Mouse (Mus musculus) embryo, embryonic 9.5 days (tissue): Measurements from ENCODE around the gene Aurkc.
"Not testable (repeated sequence)": the region's sequence is repeated elsewhere in the genome, so short reads cannot be mapped to it uniquely, and the experiment has no call there.

ENCODE experiments used
- DNase-seq: peaks from one replicate; pipeline ENCODE4 v3.0.0-alpha.2; 2017; ENCODE audit errors: extremely low spot score

Aurkc gene

GRCm38 (mm10) chr7:6995251-6995650 lies at the start of gene Aurkc:
Gene Aurkc (plus strand): TSS chr7:6995300.
- DNase-seq = not testable (repeated sequence)

DNA sequence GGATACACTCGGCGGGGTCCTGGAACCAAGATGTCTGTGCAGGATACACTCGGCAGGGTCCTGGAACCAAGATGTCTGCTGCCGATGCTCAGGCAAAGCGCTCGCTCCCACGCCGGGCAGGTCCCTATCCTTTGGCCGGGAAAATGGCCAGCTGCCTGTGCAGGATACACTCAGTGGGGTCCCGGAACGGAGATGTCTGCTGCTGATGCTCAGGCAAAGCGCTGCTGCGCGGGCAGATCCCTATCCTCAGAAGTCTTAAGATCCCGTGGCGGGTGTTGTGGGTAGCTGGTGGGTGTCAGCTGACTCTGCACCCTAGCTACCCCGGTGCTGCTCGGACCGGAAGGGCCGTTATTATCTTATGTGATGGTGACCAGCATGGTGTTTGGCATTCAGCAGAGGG lies 47.0 kb upstream of the Aurkc start:
- DNase-seq = not testable (repeated sequence)

GRCm38 (mm10) chr7:6956576-6956975 lies 38.5 kb upstream of the Aurkc start:
- DNase-seq = no peak

GRCm38 (mm10) chr7:6958574-6958973 lies 36.5 kb upstream of the Aurkc start:
- DNase-seq = no peak

GRCm38 (mm10) chr7:6973566-6973965 lies 21.5 kb upstream of the Aurkc start:
- DNase-seq = no peak

DNA sequence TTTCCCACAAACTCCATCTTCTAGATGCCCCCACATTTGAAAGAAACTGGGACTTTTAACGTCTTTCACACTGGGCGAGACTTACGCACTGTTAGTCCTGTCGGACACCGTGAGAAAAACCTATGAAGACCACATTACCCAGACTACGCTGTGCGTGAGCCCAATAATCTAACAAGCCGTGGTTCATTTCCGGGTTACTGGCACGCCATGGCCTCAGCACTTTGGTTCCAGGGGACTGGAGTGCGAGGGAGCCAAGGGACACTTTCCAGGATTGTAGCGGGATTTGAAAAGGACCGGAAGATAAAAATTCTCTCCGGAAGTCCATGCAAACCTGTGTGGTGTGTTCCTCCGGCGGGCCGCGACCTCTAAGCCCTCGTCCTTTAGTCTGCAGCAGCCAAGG lies 18.2 kb upstream of the Aurkc start:
- DNase-seq = no peak

DNA sequence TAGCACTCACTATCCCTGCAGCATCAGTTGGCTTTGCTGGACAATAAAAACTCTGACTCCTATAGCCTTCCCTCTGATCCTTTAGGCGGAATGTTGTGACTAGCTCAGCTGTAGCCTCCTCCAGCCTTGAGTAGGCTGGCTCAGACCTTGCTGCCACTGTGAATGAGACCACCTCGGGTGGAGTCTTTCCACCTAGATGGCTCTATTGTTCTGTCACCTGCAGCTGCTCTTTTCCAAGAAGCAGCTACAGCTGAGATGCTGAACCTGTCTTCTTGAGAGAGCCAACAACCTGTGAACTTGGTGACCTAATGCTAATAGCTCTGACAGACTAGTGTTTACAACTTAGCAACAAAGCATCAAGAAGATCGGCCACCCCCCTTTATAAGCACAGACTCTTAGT lies 3.8 kb downstream of the Aurkc start:
- not testable (repeated sequence) for DNase-seq

GRCm38 (mm10) chr7:7005441-7005840 lies 10.3 kb downstream of the Aurkc start:
- DNase-seq = not testable (repeated sequence)

DNA sequence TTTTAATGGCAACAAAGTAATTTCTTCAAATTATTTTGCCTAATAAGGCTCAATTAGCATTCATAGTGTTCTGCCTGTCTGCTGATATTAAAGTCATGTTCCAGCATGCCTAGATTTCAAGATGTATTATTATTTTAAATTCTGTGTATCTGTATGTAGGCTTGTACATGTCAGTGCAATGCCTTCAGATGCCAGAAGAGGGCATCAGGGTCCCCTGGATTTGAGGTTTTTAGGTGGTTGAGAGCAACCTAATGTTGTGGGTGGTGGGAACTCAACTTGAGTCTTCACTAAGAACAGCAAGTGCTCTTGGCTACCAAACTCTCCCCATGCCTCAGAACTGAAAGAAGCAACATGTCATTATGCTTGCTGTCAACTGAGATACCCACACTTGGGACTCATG lies 32.3 kb downstream of the Aurkc start:
- DNase-seq = no peak

GRCm38 (mm10) chr7:7049659-7050320 lies 54.7 kb downstream of the Aurkc start:
- not testable (repeated sequence) for DNase-seq
